Mouse (Mus musculus): ENCODE measurements around the gene Sdhc. TPM values are rescaled to one million over a fixed set of nuclear protein-coding genes. Genes with fewer than 3 reads are reported as not detected.

The Sdhc gene
- polyA plus RNA-seq (2012; rRNA removed) = 260 and 262 TPM in 2 replicates

GRCm38 (mm10) chr1:171149974-171150760 lies at the start of gene Sdhc, which contains the start of gene Mpz:
Gene Sdhc, minus strand, starts transcription at chr1:171150603.
Gene Mpz, plus strand, starts transcription at chr1:171150711.

GRCm38 (mm10) chr1:171195887-171196397 lies 45.5 kb upstream of the Sdhc start, which contains the start of gene Pcp4l1:
Gene Pcp4l1, minus strand, starts transcription at chr1:171196268.

GRCm38 (mm10) chr1:171113873-171114299 lies 36.5 kb downstream of the Sdhc start, which contains the start of gene Cfap126:
Gene Cfap126, plus strand, starts transcription at chr1:171113918.

Other genes with a start within 250 kb of the Sdhc start
- 0.15 and 0.35 TPM in 2 replicates for gene Fcrlb, start 237.7 kb downstream of the Sdhc start, polyA plus RNA-seq (2012; rRNA removed)
- gene Fcrla, start 223.0 kb downstream of the Sdhc start, polyA plus RNA-seq (2012; rRNA removed) = not detected in 2 replicates
- gene Fcgr2b, start 174.1 kb downstream of the Sdhc start, polyA plus RNA-seq (2012; rRNA removed) = 1.4 and 1.8 TPM in 2 replicates
- gene Fcgr4, start 131.7 kb downstream of the Sdhc start, polyA plus RNA-seq (2012; rRNA removed) = 1.4 and 1.6 TPM in 2 replicates
- gene Fcgr3, start 85.7 kb downstream of the Sdhc start, polyA plus RNA-seq (2012; rRNA removed) = 8.3 and 8.7 TPM in 2 replicates
- gene Cfap126, start 36.7 kb downstream of the Sdhc start, polyA plus RNA-seq (2012; rRNA removed) = 11.1 and 11.3 TPM in 2 replicates
- gene Mpz, start 108 bp upstream of the Sdhc start, polyA plus RNA-seq (2012; rRNA removed) = 3.0 and 10.7 TPM in 2 replicates
- 16.8 and 17.0 TPM in 2 replicates for gene Pcp4l1, start 45.7 kb upstream of the Sdhc start, polyA plus RNA-seq (2012; rRNA removed)
- gene Nr1i3, start 63.4 kb upstream of the Sdhc start, polyA plus RNA-seq (2012; rRNA removed) = 0.09 and 0.16 TPM in 2 replicates
- gene Tomm40l, start 71.9 kb upstream of the Sdhc start, polyA plus RNA-seq (2012; rRNA removed) = 34.4 and 36.0 TPM in 2 replicates
- 2.5 and 3.0 TPM in 2 replicates for gene Apoa2, start 74.5 kb upstream of the Sdhc start, polyA plus RNA-seq (2012; rRNA removed)
- gene Fcer1g, start 83.8 kb upstream of the Sdhc start, polyA plus RNA-seq (2012; rRNA removed) = 24.0 and 25.7 TPM in 2 replicates
- 3.6 and 4.8 TPM in 2 replicates for gene Adamts4, start 99.8 kb upstream of the Sdhc start, polyA plus RNA-seq (2012; rRNA removed)
- gene Ndufs2, start 100.8 kb upstream of the Sdhc start, polyA plus RNA-seq (2012; rRNA removed) = 169 and 171 TPM in 2 replicates
- 91.4 and 95.1 TPM in 2 replicates for gene B4galt3, start 119.7 kb upstream of the Sdhc start, polyA plus RNA-seq (2012; rRNA removed)
- gene Ppox, start 130.6 kb upstream of the Sdhc start, polyA plus RNA-seq (2012; rRNA removed) = 97.8 and 102 TPM in 2 replicates
- 118 and 126 TPM in 2 replicates for gene Usp21, start 137.4 kb upstream of the Sdhc start, polyA plus RNA-seq (2012; rRNA removed)
- gene Ufc1, start 144.4 kb upstream of the Sdhc start, polyA plus RNA-seq (2012; rRNA removed) = 57.9 and 63.4 TPM in 2 replicates
- gene Dedd, start 178.5 kb upstream of the Sdhc start, polyA plus RNA-seq (2012; rRNA removed) = 67.0 and 67.4 TPM in 2 replicates
- gene Nit1, start 195.0 kb upstream of the Sdhc start, polyA plus RNA-seq (2012; rRNA removed) = 62.0 and 69.0 TPM in 2 replicates
- gene Pfdn2, start 195.1 kb upstream of the Sdhc start, polyA plus RNA-seq (2012; rRNA removed) = 121 TPM in 2 replicates
- gene Klhdc9, start 210.2 kb upstream of the Sdhc start, polyA plus RNA-seq (2012; rRNA removed) = 3.2 and 3.6 TPM in 2 replicates
- gene Nectin4, start 219.5 kb upstream of the Sdhc start, polyA plus RNA-seq (2012; rRNA removed) = 1.1 and 3.1 TPM in 2 replicates
- gene Arhgap30, start 238.4 kb upstream of the Sdhc start, polyA plus RNA-seq (2012; rRNA removed) = 0.92 and 1.1 TPM in 2 replicates

Data from central nervous system, embryonic 14 days (tissue).